Mouse (Mus musculus): Measurements from ENCODE around the gene Cd34. TPM values are rescaled to one million over a fixed set of nuclear protein-coding genes. Genes with fewer than 3 reads are reported as not detected.

Gene Cd34
- total and polyA plus RNA-seq, 2 experiments from 2014 or later, result 22.0 to 23.9 TPM

DNA sequence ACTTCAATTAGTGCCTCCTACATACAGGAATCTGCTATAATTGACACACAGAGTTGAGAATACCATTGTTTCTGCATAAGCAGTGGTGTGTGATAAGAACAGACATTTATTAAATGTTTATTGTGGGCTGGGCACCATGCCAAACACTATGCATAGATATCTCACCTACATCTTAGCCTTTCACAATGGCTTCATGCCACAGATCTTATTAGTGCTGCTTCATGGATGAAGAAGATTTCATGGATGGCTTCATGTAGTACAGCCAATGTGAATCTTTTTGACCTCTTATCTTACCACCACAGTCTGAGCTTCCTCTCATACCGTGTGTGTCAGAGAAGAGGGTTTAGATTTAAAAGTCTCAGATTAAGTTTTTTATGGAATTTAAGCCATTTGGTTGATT lies 65.6 kb downstream of the Cd34 start:
- Histone ChIP-seq H3K36me3 (ENCODE audit: insufficient read depth) (no peaks in the 10 kb centered on the region), H3K9me3 (ENCODE audit: low read length) (no peaks in the 10 kb centered on the region), H3K27ac (ENCODE audit: low read depth, low read length) (no peak overlapping the region), H3K4me3 (ENCODE audit: low read depth, low read length) (no peak overlapping the region), H3K4me2 (ENCODE audit: low read depth) (no peak overlapping the region), H3K4me1 (ENCODE audit: insufficient read depth) (no peaks in the 10 kb centered on the region), H3K27me3 (ENCODE audit: insufficient read depth, low read length) (no peaks in the 10 kb centered on the region), H3K9ac (no peak overlapping the region)
- 80% methylated on average over 1 of the region's 1 CpGs for WGBS
- no peak for ATAC-seq
- DNase-seq, result no peak
- TF ChIP-seq CTCF (IDR thresholded peaks at IDR 0.05; ENCODE audit: low read depth), result no peak

DNA sequence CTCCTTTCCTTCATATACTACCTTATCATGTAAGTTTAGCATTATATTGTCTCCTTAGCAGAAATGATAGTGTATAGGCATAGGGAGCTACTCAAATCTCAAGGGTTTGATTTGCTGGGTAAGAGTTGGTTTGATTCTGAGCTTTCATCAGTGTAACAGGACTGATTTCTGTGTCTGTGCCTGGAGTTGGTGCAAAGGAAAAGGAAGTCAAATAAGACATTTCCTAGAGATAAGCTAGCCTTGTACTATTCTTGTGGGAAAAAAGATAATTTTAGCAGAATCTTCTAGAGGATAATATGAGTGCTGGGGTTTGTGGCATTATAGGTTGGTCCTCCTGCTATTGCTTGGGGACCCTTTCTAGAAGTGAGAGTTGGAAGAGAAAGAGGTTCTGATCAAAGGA lies 67.6 kb downstream of the Cd34 start:
- no peak overlapping the region for H3K4me2 ChIP-seq (ENCODE audit: low read depth)
- H3K9ac ChIP-seq, result no peak overlapping the region
- no peak overlapping the region for H3K4me3 ChIP-seq (ENCODE audit: low read depth, low read length)
- no peaks in the 10 kb centered on the region for H3K27me3 ChIP-seq (ENCODE audit: insufficient read depth, low read length)
- H3K4me1 ChIP-seq (ENCODE audit: insufficient read depth), result no peaks in the 10 kb centered on the region
- DNase-seq, result no peak
- no peaks in the 10 kb centered on the region for H3K36me3 ChIP-seq (ENCODE audit: insufficient read depth)
- ATAC-seq, result no peak
- no peaks in the 10 kb centered on the region for H3K9me3 ChIP-seq (ENCODE audit: low read length)
- TF ChIP-seq CTCF (IDR thresholded peaks at IDR 0.05; ENCODE audit: low read depth), result no peak
- H3K27ac ChIP-seq (ENCODE audit: low read depth, low read length), result no peak overlapping the region

Other genes with a start within 250 kb of the Cd34 start
- 5.3 and 5.5 TPM in 2 replicates for gene Cd46, start 153.4 kb downstream of the Cd34 start, total RNA-seq (2014; rRNA removed)
- gene Cd46, start 153.4 kb downstream of the Cd34 start, polyA plus RNA-seq (2015; fragmentation: Nextera tagmentation; extraction: Ambion mirVana), result 0.64 and 0.90 TPM in 2 replicates
- gene Cr1l, start 192.8 kb downstream of the Cd34 start, total RNA-seq (2014; rRNA removed), result 56.5 and 62.1 TPM in 2 replicates
- gene Cr1l, start 192.8 kb downstream of the Cd34 start, polyA plus RNA-seq (2015; fragmentation: Nextera tagmentation; extraction: Ambion mirVana), result 42.9 and 44.5 TPM in 2 replicates
- 4.1 and 4.2 TPM in 2 replicates for gene Cr2, start 237.9 kb downstream of the Cd34 start, total RNA-seq (2014; rRNA removed)
- 1.0 and 1.5 TPM in 2 replicates for gene Cr2, start 237.9 kb downstream of the Cd34 start, polyA plus RNA-seq (2015; fragmentation: Nextera tagmentation; extraction: Ambion mirVana)

Data from forebrain, postnatal 0 days (tissue).